Mouse (Mus musculus) G1E-ER4 (cell line): ENCODE data around the gene 6030458C11Rik. TPM values are rescaled to one million over a fixed set of nuclear protein-coding genes. Genes with fewer than 3 reads are reported as not detected.

Experiments used
- GATA1 ChIP-seq: IDR thresholded peaks from one replicate; pipeline ENCODE4 v1.8.0; 2012; ENCODE audit warnings: low read length, inconsistent platforms
- polyA plus RNA-seq: library from polyadenylated mRNA; stranded (reverse); fragments of >175 nt; gene quantifications from 2 replicates; pipeline ENCODE4 v1.2.3, GENCODE M21; 2012

6030458C11Rik gene
- 15.9 and 22.6 TPM in 2 replicates for polyA plus RNA-seq

- no peak for TF ChIP-seq GATA1
These were observed at the start of gene 6030458C11Rik, which contains the start of gene Drosha for GRCm38 (mm10) chr15:12824197-12824952. TSS of gene 6030458C11Rik (minus strand) at chr15:12824649. TSS of gene Drosha (plus strand) at chr15:12824815.

- no peak for TF ChIP-seq GATA1
These were observed 42.8 kb upstream of the 6030458C11Rik start for GRCm38 (mm10) chr15:12867269-12867668.

GRCm38 (mm10) chr15:12865595-12866314 is 41.3 kb upstream of the 6030458C11Rik start:
- no peak for TF ChIP-seq GATA1

DNA sequence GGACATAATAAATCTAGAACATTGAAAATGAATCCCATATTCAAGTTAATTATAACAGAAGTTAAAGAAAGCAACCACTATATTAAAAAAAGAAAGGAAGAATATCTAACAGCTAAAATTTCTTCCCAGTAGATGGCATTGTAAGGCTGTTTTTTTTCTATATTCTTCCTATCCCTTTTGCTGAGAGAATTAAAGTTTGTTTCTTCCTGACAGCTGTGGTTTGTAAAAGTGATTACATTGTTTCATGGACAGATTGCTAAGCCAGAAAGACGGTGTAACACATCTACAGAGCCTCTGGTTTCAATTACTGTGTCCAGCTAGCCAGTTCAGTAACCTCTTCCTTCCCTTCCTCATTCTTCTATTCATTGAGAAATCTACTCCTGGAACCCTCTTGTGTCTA is 39.2 kb upstream of the 6030458C11Rik start:
- TF ChIP-seq GATA1, result no peak

GRCm38 (mm10) chr15:12862061-12862460 is 37.6 kb upstream of the 6030458C11Rik start:
- TF ChIP-seq GATA1, result no peak

GRCm38 (mm10) chr15:12858645-12859044 is 34.2 kb upstream of the 6030458C11Rik start:
- no peak for TF ChIP-seq GATA1

GRCm38 (mm10) chr15:12857840-12858516 is 33.5 kb upstream of the 6030458C11Rik start:
- peak; percentile 47 for TF ChIP-seq GATA1

GRCm38 (mm10) chr15:12856780-12857179 is 32.3 kb upstream of the 6030458C11Rik start:
- no peak for TF ChIP-seq GATA1

GRCm38 (mm10) chr15:12853471-12853870 is 29.0 kb upstream of the 6030458C11Rik start:
- no peak for TF ChIP-seq GATA1

DNA sequence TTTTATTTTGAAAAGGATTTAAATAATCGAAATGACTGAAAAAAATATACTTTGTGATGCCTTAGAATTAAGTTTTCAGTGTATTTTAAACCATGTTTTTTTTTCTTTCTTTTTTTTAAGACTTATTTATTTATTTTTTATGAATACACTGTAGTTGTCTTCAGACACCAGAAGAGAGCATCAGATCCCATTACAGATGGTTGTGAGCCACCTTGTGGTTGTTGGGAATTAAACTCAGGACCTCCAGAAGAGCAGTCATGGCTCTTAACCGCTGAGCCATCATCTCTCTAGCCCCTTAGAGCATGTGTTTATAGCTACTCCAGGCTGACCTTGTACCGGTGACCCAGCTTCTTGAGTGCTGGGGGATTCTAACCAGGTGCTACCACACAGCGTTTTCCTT is 24.9 kb upstream of the 6030458C11Rik start:
- TF ChIP-seq GATA1, result no peak

GRCm38 (mm10) chr15:12848196-12848975 is 23.9 kb upstream of the 6030458C11Rik start:
- no peak for TF ChIP-seq GATA1

GRCm38 (mm10) chr15:12842833-12843232 is 18.4 kb upstream of the 6030458C11Rik start:
- no peak for TF ChIP-seq GATA1

GRCm38 (mm10) chr15:12840737-12841136 is 16.3 kb upstream of the 6030458C11Rik start:
- TF ChIP-seq GATA1, result no peak

DNA sequence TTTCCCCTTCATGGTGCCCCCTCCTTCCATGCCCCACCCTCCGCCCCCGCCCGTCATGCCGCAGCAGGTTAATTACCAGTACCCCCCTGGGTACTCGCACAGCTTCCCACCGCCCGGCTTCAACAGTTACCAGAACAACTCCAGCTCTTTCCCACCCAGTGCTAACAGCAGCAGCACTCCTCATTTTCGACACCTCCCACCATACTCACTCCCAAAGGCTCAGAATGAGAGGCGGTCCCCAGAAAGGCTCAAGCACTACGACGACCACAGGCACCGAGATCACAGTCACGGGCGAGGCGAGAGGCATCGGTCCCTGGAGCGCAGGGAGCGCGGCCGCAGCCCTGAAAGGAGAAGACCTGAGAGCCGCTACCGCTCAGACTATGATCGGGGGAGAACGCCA is 9.8 kb upstream of the 6030458C11Rik start:
- TF ChIP-seq GATA1, result no peak

DNA sequence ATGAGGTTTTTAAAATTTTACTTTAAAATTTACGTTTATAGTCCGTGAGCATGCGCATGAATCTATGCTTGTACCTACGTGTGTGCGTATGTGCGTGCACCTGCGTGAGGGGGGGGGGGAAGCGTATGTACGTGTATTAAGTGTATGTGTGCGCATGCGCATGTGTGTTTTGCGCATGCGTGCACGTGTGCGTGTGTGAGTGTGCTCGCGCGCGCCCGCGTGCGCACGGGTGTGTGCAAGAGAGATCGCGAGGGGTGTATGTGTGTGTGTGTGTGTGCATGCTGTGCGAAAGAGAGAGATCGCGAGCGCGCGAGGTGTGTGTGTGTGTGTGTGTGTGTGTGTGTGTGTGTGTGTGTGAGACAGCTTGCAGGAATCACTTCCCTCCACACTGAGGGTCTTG is 8.9 kb upstream of the 6030458C11Rik start:
- no peak for TF ChIP-seq GATA1
